Mouse (Mus musculus): ENCODE data around the gene Ppp3ca. TPM values are rescaled to one million over a fixed set of nuclear protein-coding genes. Genes with fewer than 3 reads are reported as not detected.

Ppp3ca gene
- polyA plus RNA-seq, 1 experiment from 2014 or later, result 10.7 TPM

- Histone ChIP-seq H3K9me3 (replicated peaks) (no peaks in the 10 kb centered on the region), H3K4me3 (replicated peaks) (no peak overlapping the region), H3K4me2 (no peak overlapping the region), H3K36me3 (replicated peaks) (no peaks in the 10 kb centered on the region), H3K9ac (no peak overlapping the region), H3K27ac (replicated peaks) (no peak overlapping the region), H3K27me3 (no peaks in the 10 kb centered on the region), H3K4me1 (replicated peaks) (no peaks in the 10 kb centered on the region)
- WGBS (ENCODE audit: insufficient replicate concordance), result 25% methylated on average over 7 of the region's 7 CpGs
- 0 out of 2 replicates have a peak, but pooled peaks have one; percentile 37 for ATAC-seq (ENCODE audit: insufficient read depth)
Observed at GRCm38 (mm10) chr3:136940733-136941601, 271.0 kb downstream of the Ppp3ca start.

GRCm38 (mm10) chr3:136941602-136941926 is 271.6 kb downstream of the Ppp3ca start:
- H3K27ac ChIP-seq (replicated peaks), result no peak overlapping the region
- no peak for ATAC-seq (ENCODE audit: insufficient read depth)
- H3K4me1 ChIP-seq (replicated peaks), result no peaks in the 10 kb centered on the region
- 62% methylated on average over 3 of the region's 3 CpGs for WGBS (ENCODE audit: insufficient replicate concordance)
- H3K36me3 ChIP-seq (replicated peaks), result no peaks in the 10 kb centered on the region
- no peaks in the 10 kb centered on the region for H3K27me3 ChIP-seq
- H3K4me3 ChIP-seq (replicated peaks), result no peak overlapping the region
- no peak overlapping the region for H3K9ac ChIP-seq
- H3K4me2 ChIP-seq, result no peak overlapping the region
- no peaks in the 10 kb centered on the region for H3K9me3 ChIP-seq (replicated peaks)

GRCm38 (mm10) chr3:136945550-136945949 is 275.6 kb downstream of the Ppp3ca start:
- Histone ChIP-seq H3K9me3 (replicated peaks) (no peaks in the 10 kb centered on the region), H3K27ac (replicated peaks) (no peak overlapping the region), H3K4me2 (no peak overlapping the region), H3K9ac (no peak overlapping the region), H3K4me1 (replicated peaks) (no peaks in the 10 kb centered on the region), H3K4me3 (replicated peaks) (no peak overlapping the region), H3K36me3 (replicated peaks) (no peaks in the 10 kb centered on the region), H3K27me3 (no peaks in the 10 kb centered on the region)
- 60% methylated on average over 4 of the region's 4 CpGs for WGBS (ENCODE audit: insufficient replicate concordance)
- no peak for ATAC-seq (ENCODE audit: insufficient read depth)

GRCm38 (mm10) chr3:136946662-136947061 is 276.7 kb downstream of the Ppp3ca start:
- H3K4me1 ChIP-seq (replicated peaks), result no peaks in the 10 kb centered on the region
- H3K9me3 ChIP-seq (replicated peaks), result no peaks in the 10 kb centered on the region
- H3K9ac ChIP-seq, result no peak overlapping the region
- H3K27me3 ChIP-seq, result no peaks in the 10 kb centered on the region
- no peaks in the 10 kb centered on the region for H3K36me3 ChIP-seq (replicated peaks)
- no peak overlapping the region for H3K4me2 ChIP-seq
- ATAC-seq (ENCODE audit: insufficient read depth), result no peak
- H3K27ac ChIP-seq (replicated peaks), result no peak overlapping the region
- H3K4me3 ChIP-seq (replicated peaks), result no peak overlapping the region
- 72% methylated on average over 2 of the region's 2 CpGs for WGBS (ENCODE audit: insufficient replicate concordance)

GRCm38 (mm10) chr3:136948142-136948541 is 278.2 kb downstream of the Ppp3ca start:
- 69% methylated on average over 4 of the region's 4 CpGs for WGBS (ENCODE audit: insufficient replicate concordance)
- no peak for ATAC-seq (ENCODE audit: insufficient read depth)
- H3K9me3 ChIP-seq (replicated peaks), result no peaks in the 10 kb centered on the region
- H3K4me3 ChIP-seq (replicated peaks), result no peak overlapping the region
- H3K4me1 ChIP-seq (replicated peaks), result no peaks in the 10 kb centered on the region
- H3K9ac ChIP-seq, result no peak overlapping the region
- no peak overlapping the region for H3K4me2 ChIP-seq
- H3K27ac ChIP-seq (replicated peaks), result no peak overlapping the region
- H3K27me3 ChIP-seq, result no peaks in the 10 kb centered on the region
- no peaks in the 10 kb centered on the region for H3K36me3 ChIP-seq (replicated peaks)

GRCm38 (mm10) chr3:136951792-136952191 is 281.9 kb downstream of the Ppp3ca start:
- Histone ChIP-seq H3K9ac (no peak overlapping the region), H3K27me3 (no peaks in the 10 kb centered on the region), H3K4me2 (no peak overlapping the region), H3K36me3 (replicated peaks) (no peaks in the 10 kb centered on the region), H3K4me3 (replicated peaks) (no peak overlapping the region), H3K27ac (replicated peaks) (no peak overlapping the region), H3K4me1 (replicated peaks) (no peaks in the 10 kb centered on the region), H3K9me3 (replicated peaks) (no peaks in the 10 kb centered on the region)
- no peak for ATAC-seq (ENCODE audit: insufficient read depth)
- WGBS (ENCODE audit: insufficient replicate concordance), result 53% methylated on average over 1 of the region's 1 CpGs

- WGBS (ENCODE audit: insufficient replicate concordance), result 62% methylated on average over 1 of the region's 1 CpGs
- Histone ChIP-seq H3K4me3 (replicated peaks) (no peak overlapping the region), H3K9ac (no peak overlapping the region), H3K27ac (replicated peaks) (no peak overlapping the region), H3K9me3 (replicated peaks) (no peaks in the 10 kb centered on the region), H3K36me3 (replicated peaks) (no peaks in the 10 kb centered on the region), H3K27me3 (no peaks in the 10 kb centered on the region), H3K4me1 (replicated peaks) (no peaks in the 10 kb centered on the region), H3K4me2 (no peak overlapping the region)
- ATAC-seq (ENCODE audit: insufficient read depth), result no peak
Observed at GRCm38 (mm10) chr3:136952822-136953221, 282.9 kb downstream of the Ppp3ca start.

GRCm38 (mm10) chr3:136955043-136955442 is 285.1 kb downstream of the Ppp3ca start:
- Histone ChIP-seq H3K9me3 (replicated peaks) (no peaks in the 10 kb centered on the region), H3K27me3 (no peaks in the 10 kb centered on the region), H3K4me1 (replicated peaks) (no peaks in the 10 kb centered on the region), H3K27ac (replicated peaks) (no peak overlapping the region), H3K4me2 (no peak overlapping the region), H3K9ac (no peak overlapping the region), H3K36me3 (replicated peaks) (no peaks in the 10 kb centered on the region), H3K4me3 (replicated peaks) (no peak overlapping the region)
- no peak for ATAC-seq (ENCODE audit: insufficient read depth)
- 61% methylated on average over 2 of the region's 2 CpGs for WGBS (ENCODE audit: insufficient replicate concordance)

GRCm38 (mm10) chr3:136960314-136960713 is 290.4 kb downstream of the Ppp3ca start:
- H3K4me2 ChIP-seq, result no peak overlapping the region
- H3K9ac ChIP-seq, result no peak overlapping the region
- no peaks in the 10 kb centered on the region for H3K4me1 ChIP-seq (replicated peaks)
- H3K27me3 ChIP-seq, result no peaks in the 10 kb centered on the region
- 66% methylated on average over 3 of the region's 3 CpGs for WGBS (ENCODE audit: insufficient replicate concordance)
- no peak overlapping the region for H3K4me3 ChIP-seq (replicated peaks)
- H3K9me3 ChIP-seq (replicated peaks), result no peaks in the 10 kb centered on the region
- H3K36me3 ChIP-seq (replicated peaks), result no peaks in the 10 kb centered on the region
- no peak for ATAC-seq (ENCODE audit: insufficient read depth)
- no peak overlapping the region for H3K27ac ChIP-seq (replicated peaks)

- Histone ChIP-seq H3K4me2 (no peak overlapping the region), H3K27ac (replicated peaks) (no peak overlapping the region), H3K27me3 (no peaks in the 10 kb centered on the region), H3K36me3 (replicated peaks) (no peaks in the 10 kb centered on the region), H3K9ac (no peak overlapping the region), H3K4me3 (replicated peaks) (no peak overlapping the region), H3K9me3 (replicated peaks) (no peaks in the 10 kb centered on the region), H3K4me1 (replicated peaks) (no peaks in the 10 kb centered on the region)
- WGBS (ENCODE audit: insufficient replicate concordance), result 72% methylated on average over 5 of the region's 5 CpGs
- no peak for ATAC-seq (ENCODE audit: insufficient read depth)
Observed at GRCm38 (mm10) chr3:136966786-136967185, 296.9 kb downstream of the Ppp3ca start.

GRCm38 (mm10) chr3:136967510-136967909 is 297.6 kb downstream of the Ppp3ca start:
- Histone ChIP-seq H3K27ac (replicated peaks) (no peak overlapping the region), H3K4me1 (replicated peaks) (no peaks in the 10 kb centered on the region), H3K4me2 (no peak overlapping the region), H3K36me3 (replicated peaks) (no peaks in the 10 kb centered on the region), H3K27me3 (no peaks in the 10 kb centered on the region), H3K9ac (no peak overlapping the region), H3K4me3 (replicated peaks) (no peak overlapping the region), H3K9me3 (replicated peaks) (no peaks in the 10 kb centered on the region)
- no peak for ATAC-seq (ENCODE audit: insufficient read depth)
- WGBS (ENCODE audit: insufficient replicate concordance), result 42% methylated on average over 2 of the region's 2 CpGs

- Histone ChIP-seq H3K27me3 (no peaks in the 10 kb centered on the region), H3K4me1 (replicated peaks) (no peaks in the 10 kb centered on the region), H3K36me3 (replicated peaks) (no peaks in the 10 kb centered on the region), H3K4me2 (no peak overlapping the region), H3K27ac (replicated peaks) (no peak overlapping the region), H3K9me3 (replicated peaks) (no peaks in the 10 kb centered on the region), H3K4me3 (replicated peaks) (no peak overlapping the region), H3K9ac (no peak overlapping the region)
- ATAC-seq (ENCODE audit: insufficient read depth), result no peak
- WGBS (ENCODE audit: insufficient replicate concordance), result 58% methylated on average over 4 of the region's 4 CpGs
Observed at GRCm38 (mm10) chr3:136969796-136970195, 299.9 kb downstream of the Ppp3ca start.
